Mouse (Mus musculus): ENCODE measurements at regions not wholly inside any gene's neighbourhood (a gene's known extent, or its start where the extent isn't known, plus 50 kb on each side); places are given as distances from the start of the nearest gene placed in this dataset.

- TF ChIP-seq POLR2A (IDR thresholded peaks at IDR 0.05; ENCODE audit: low read depth, low read length) (no peak), CTCF (IDR thresholded peaks at IDR 0.05; ENCODE audit: extremely low read depth, insufficient read length, insufficient replicate concordance, low read depth, low read length) (no peak)
Measured at GRCm38 (mm10) chrX:169386640-169387039, 66.5 kb upstream of the Hccs start.
